Mouse (Mus musculus) layer of hippocampus, adult 8-10 months (tissue): ENCODE measurements around the gene Chml. TPM values are rescaled to one million over a fixed set of nuclear protein-coding genes. Genes with fewer than 3 reads are reported as not detected.

Source experiments
- DNase-seq, 2 experiments: peaks; one replicate each; pipeline ENCODE4 v3.0.0; 2022; ENCODE audit warnings: low spot score in 2 of 2
- total RNA-seq, 4 experiments: library from RNA; stranded (reverse); gene quantifications; 2 replicates each; pipeline ENCODE4 v1.2.4; 2022

Chml gene
- total RNA-seq = 1 to 10 TPM; 4.2 to 5.8 (median 5.5) TPM

DNA sequence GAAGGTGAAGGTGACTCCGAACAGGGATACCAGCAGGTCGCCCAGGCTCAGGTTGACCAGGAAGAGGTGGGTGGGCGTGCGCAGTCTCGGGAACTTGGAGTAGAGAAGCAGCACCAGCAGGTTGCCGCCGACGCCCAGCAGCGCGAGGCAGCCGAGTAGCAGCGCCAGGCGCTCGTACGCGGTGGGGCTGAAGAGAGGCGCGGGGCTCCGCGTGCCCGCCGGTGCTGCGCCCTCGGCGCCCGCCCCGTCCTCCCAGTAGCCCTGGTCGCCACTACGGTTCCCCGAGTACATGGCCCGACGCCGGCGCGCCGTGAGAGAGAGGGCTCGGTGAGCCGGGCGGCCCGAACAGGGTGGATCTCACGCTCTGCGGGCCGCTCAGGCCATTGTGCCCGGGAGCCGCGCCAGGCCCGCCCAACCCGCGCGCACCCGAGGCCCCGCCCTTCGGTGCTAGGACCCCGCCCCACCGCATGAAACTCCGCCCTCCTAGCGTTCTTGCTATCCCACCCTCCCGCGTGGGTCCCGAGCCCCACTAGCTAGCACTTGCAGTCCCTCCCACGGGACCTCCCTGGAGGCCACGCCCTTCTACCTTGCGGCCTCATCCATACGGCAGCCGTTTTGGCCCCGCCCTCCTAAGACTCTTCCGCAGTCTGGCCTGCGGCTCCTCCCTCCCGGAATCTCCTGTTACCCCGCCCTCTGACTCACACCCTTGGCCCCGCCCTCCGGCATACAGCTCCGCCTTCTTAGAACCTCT lies at the start of gene Chml, which contains the start of gene Opn3:
Gene Chml (minus strand): TSS at position 656 of the 751 bp plus-strand sequence.
Gene Opn3 (minus strand): TSS at position 531 of the 751 bp plus-strand sequence.
- peak; percentile 95 to 96 for DNase-seq

DNA sequence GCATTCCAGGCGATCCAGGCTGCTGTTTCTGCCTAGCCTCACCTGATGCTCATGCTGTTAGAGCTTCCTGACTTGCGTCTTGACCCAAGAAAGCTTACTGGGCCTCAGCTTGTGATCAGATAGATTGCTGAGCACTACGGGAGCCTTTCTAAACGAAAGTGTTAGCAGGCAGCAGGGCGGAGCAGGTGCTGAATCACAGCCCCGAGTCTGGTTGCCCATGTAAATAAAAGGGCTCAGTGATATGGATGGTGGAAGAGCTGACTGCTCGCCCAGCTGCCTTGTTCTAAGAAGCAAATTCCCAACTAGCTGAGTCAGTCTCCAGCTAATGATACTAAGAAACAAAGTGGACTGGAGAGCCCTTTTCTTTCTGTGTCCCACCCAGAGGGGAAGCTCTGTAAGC lies 33.1 kb upstream of the Chml start:
- no peak for DNase-seq

DNA sequence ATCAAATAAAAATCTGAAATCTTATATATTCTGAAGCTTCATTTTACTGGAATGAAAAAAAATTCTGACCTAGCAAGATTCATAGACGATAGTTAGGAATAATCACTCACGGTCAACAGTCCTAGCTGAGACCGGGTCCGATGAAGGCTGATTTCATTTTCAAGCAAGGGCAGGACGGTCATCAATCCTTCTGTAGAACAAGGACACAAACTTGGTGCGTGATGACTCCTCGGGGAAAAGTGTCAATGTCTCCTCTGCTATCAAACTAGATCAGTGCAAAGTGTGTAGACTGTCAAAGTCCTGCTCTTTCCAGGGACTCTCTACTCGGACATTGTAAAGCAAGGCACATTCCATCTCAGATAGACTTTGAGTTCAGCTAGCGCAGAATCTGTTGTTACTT lies 24.1 kb upstream of the Chml start:
- DNase-seq = no peak

DNA sequence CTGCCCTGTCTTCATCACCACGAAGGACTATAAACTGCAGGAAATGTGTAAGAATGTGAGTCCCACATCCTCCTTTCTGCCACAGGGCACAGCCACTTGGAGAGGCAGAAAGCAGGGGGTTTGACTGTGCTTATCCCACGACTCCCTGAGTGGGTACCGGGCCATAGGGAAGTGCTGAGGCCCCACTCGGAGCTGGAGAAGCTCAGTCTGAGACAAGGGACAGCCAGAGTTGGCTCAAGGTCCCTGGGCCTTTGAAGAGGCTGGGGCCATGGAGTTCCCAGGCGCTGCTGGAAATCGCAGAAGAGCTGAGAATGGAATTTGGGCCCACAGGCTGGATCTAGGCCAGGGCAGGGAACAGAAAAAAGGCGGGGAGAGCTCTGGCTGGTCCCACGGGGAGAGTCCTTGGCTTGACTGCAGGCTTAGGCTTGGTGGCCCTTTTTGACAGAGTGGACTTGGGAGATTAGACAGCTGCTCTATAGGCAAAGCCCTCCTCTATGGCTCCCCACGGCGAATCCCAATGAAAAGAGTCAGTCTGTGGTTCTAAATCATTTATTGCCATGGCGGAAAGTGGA lies 19.7 kb upstream of the Chml start:
- DNase-seq = no peak

DNA sequence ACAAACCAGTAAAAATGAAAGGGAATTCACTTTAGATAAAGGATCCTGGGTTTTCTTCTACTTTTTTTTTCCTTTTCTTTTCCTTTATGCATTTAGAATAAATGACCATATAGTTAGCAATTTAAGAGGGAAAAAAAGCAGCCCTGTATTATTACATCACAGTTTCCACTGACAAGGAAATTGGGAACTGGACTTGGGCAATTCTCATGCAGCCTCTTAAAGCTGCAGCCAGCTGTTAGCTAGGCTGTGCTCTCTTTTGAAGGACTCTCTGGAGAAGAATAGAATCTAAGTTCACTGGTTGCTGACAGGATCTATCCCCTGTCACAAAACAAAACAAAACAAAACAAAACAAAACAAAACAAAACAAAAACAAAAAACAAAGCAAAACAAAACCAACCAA lies 15.3 kb upstream of the Chml start:
- no peak for DNase-seq

DNA sequence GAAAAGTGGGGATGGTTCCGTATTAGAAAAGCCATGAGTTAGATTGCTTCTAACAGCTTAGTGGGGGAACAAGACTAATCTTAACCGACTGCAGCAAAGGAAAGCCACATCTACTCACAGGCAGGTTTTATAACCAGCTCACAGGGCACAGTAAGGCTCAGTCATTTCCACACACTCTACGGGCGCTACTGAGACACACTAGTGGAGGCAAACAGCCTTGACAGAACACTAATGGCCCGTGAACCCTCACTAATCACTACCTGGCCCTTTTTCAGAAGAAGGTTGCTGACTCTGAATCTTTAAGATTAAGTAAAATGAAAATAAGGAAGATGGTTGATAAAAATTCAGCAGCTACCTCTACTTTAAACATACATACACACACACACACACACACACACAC lies 14.9 kb upstream of the Chml start:
- no peak for DNase-seq

DNA sequence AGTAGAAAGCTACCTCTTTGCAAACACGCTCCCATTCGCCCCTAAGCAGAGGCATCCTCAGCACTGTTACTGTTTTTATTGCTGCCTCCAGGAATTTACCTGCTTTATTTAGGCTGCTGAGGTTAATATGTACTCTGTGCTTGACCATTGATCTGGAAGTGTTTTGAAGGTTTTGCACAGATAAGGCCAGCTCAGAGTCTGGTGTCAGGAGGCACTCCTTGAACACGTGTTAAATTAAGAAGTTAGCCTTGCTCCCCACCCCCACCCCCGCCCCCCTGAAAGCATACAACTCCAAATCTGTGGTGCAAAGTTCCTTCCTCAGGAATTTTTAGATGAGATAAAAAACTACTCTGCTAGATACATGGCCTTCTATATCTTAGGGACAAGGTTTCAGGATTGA lies 8.4 kb upstream of the Chml start:
- DNase-seq = no peak

DNA sequence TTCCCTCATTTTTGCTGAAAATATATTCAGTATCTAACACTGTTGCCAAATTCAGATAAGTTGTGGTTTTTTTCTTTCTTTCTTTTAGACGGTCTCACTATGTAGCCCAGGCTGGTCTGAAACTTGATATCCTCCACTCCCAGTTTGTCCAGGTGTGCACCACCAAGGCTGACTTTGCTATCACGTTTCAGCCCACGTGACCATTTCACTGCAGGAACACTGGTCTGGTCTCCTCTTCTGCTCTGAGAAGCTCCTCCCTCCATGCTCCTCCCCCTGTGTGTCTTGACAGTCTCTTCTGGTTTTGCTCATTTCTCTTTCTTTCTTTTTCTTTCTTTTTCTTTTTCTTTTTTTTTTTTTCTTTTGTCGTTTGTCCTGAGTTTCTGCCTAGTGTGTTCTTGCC lies 7.1 kb upstream of the Chml start:
- DNase-seq = no peak

DNA sequence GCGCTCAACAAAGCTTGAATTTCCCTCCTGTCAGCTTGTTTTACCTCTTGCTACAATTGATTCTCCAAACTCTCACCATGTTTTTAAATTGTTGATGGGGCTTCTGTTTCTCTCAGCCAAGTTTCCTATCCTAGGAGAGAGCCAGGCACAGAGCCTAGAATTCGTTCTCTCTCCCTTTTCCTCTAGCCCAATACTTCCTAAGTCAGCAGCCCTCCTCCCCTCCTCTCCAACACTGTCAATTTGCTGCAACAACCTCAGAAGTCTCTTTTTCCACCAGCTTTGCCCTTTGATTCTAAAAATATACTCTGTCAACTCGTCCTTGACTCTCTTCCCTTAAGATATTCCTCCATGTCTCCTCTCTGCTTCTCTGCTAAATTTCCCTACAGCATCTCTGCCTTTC lies 6.7 kb upstream of the Chml start:
- no peak for DNase-seq

DNA sequence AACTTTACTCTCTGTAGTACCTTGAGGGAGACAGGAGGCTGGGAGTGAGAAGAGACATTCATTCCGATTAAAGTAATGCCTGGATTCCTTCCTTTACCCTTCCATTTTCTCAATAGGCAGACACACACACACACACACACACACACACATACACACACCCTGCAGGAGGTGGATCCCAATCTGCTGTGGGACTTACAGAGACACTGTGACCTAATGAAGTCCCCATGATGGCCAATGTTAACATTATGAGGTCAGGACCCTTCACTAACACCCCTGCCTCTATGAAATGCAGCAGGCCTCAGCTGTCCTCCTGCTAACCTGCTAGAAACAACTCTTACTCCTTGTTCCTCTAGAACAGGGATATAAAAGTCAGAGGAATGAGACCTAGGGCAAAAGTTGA lies 5.6 kb upstream of the Chml start, which contains the start of gene Wdr64:
Gene Wdr64 (plus strand): TSS at position 301 of the 400 bp plus-strand sequence.
- DNase-seq = no peak

DNA sequence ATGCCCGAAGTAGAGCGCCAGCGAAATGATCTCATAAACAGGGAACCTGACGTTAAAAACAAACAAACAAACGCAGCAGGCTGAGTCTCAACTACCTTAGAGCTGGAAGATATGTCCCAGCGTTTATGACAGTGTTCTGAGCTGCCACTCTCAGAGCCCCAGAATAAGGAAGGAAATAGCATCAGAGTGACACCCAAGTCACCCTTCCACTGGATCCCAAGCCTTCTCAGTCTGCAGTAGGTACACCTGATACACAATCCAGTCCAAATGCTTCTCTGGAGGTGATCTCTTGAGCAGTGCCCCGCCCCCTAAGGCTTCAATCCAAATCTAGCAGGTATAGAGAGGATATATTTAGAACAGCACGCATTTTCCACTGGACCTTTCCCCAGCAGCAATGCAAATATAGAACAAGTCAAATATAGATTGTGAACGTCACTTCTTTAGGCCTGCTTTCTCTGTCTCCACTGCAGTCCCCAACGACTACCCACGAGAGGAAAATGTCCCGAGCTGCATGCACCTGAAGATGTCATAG lies 794 bp upstream of the Chml start:
- DNase-seq = no peak

DNA sequence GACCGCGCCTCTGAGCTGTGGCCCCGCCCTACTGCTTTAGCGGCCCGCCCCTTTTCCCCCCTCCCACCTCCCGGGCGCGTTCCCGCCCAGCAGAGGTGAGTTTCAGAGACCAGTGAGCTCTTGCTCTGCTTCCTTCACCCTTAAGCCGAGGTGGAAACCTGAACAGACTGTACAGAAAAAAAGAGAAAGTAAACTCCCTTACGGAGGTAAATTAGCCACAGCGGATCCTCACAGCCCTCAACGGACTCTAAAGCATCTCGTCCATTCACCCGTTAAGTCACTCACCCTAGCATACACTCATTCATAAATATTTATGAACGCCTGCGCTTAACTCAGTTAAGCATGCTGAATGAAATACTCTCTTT lies 278 bp upstream of the Chml start:
- DNase-seq = no peak

DNA sequence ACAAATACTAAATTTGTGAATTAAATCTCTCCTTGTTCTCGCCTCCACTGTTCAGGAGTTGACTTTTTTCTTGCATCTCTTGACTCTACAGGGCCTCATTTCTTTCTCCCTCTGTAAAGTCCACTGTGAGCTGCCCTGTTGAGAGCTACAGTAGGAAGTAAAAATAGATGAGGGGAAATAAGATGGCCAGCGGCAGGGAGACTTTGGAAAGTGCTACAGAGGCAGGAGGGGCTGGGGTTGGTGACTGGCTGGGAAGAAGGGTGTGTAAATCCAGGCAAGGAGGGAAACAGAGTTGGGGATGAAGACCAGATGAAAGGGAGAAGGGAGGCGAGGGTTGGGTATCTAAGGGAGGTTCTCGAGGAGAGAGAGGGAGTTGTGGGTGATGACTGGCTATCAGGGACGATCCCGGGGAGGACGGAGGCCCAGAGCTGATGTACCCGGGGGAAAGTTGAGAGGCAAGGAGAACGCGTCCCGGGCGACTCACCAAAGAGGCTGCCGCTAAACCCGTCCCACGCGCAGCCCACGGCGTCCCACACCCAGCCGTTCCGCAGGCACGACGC lies 935 bp downstream of the Chml start:
- no peak for DNase-seq

DNA sequence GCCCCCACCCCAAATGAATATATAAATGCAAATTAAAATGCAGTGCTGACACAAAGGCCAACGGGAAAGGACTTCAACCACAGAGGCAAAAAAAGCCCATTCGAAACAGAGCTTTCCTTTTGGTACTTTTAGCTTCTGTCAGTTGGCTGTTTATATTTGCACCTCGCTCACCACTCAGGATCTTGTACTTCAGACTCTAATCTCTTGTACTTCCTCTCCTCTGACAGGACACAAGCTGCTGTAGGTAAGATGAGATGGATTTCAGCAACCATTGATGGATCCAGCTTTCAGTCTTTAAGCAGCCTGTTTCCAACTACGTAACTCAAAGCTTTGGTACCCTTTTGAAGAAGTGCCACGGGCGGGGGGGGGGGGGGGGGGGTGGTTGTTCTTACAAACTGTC lies 11.7 kb downstream of the Chml start:
- no peak for DNase-seq

DNA sequence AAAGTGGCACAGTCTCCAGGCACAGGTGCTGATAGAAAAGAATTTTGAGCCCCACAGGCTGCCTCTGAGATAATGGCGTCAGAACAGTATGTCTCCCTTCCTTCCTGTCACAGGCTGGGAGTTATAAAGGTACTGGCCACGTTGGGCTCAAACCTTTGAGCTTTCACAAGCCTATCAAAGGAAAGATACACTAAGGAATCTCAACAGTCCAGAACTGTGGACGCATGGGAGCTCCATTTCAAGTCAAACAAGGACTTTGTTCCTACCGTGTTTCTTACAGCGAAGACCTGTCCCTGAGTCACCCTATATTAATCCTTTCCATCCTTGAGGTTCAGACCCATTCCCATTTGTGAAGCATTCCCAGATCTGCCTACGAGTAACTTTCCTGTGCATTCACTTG lies 15.2 kb downstream of the Chml start:
- DNase-seq = no peak

DNA sequence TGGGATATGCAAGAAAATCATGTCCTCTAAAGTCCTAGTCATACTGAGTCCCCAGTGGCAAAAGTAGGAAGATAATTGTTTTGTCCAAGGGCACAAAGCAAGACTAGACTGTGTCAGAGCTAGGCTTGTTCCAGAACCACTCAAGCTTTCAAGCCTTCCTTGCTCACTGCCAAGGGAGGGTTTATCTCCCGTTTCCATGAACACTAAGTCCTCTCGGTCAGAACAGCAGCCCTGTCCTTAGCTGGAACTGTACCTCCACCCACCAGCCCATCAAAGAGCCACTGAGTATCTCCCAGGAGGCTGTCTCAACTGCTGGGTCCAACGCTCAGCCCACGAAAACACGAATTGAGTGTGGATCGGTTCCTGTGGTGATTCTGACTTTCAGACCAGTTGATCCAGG lies 17.6 kb downstream of the Chml start:
- no peak for DNase-seq

DNA sequence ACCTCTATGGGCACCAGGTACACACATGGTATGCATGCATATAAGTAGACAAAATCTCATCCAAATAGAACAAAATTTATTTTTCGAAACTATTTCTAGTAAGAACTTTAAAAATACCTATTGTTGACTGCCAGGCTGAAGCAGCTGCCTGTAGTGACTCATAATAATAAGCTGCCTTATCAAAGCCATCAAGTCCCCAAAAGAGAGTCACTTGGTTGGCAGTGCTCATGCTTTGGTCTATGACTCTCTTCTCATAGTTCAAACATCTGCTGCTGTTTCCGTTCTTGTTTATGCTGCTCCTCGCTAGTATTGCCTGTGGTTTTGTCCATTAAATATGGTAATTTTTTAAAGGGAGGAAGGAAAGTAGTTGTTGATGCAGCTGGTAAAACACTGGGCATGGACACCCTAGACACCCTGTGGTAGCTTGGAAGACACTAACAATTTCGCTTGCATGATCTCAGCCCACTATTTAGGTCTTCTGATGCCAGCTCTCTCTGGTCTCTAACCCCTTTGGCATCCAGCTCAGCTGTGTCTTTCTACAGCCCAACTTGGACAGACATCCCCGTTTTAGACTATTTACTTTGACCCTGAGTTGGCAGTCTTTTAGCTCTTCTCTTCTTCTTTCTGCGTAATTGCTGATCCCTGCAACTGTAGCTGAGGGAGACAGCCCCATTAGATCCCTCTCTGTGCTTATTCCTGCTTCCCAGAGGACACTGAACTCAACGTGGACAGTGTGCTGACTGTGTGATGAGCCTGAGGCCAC lies 19.0 kb downstream of the Chml start:
- DNase-seq = no peak

DNA sequence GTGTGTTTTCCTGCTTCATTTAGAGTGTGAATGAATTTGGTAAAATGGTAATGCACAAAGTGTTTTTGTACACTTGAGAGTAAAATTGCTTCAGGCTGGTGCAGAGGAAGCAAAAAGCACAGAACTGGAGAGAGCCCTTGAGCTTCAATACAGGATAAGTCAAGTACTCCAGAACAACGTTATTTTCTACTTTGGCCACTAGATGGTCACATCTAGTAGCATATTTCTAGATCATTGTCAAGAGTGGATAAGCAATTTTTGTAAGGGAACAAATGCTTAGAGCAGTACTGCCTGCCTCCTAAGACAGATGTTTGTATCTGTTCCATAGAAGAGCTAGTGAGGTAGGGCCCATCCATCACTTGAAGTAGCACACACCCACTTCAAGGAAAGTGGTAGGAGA lies 21.1 kb downstream of the Chml start:
- no peak for DNase-seq

DNA sequence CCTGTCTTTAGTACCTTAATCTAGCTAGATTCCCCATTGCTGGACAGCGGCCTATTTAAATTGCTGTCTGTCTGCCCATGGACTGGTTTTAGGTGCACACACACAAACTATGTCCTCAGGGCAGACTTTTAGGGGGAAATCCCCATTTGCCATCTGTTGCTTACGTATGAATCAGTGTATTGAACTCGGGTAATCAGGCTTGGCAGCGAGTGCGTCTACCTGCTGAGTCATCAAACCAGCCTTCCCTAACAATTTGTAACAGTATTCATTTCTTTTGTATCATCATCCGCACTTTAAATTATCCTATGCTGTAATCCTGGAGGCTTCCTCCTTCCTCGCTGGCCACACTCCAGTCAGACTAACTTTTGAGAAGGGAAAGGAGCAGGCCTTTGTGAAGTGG lies 22.7 kb downstream of the Chml start:
- no peak for DNase-seq

DNA sequence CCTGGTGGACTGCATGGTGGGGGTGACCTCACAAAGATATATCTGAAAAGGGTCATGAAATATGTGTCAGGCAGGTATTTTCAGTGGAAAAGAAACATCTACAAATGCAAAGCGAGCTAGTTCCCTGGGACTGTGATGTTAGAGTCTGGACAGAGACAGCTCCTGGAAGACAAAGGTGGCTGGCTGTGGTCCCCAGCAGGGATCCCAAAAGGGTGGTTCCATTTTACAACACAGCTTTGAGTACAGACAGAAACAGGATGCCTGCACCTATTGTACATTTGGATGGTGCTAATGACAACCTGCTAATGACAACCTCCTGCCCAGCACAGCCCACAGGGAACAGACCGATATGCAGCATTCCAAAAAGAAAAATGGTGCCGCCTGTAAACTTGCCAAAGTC lies 23.2 kb downstream of the Chml start:
- DNase-seq = no peak

DNA sequence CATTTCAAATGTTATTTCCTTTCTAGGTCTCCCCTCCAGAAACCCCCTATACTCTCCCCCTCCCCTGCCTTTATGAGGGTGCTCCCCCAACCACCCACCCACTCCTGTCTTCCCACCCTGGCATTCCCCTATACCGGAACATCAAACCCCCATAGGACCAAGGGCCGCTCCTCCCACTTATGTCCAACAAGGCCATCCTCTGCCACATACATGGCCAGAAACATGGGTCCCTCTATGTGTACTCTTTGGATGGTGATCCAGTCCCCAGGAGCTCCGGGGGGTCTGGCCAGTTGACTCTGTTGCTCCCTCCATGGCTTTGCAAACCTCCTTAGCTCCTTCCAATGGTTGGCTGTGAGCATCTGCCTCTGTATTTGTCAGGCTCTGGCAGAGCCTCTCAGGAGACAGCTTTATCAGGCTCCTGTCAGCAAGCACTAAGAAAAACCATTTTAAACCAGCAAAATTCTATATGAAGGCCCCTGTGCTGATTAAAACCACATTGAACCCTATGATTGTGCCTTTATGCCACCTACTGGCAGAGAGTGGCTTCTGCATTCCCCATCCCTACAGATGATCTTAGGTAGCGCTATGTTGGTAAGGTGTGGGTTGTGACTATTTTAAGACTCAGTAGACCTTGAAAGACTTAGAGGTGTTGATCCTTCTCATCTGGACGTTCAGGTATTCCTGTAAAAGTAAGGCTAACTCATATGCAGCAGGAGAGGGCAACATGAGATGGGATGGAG lies 23.9 kb downstream of the Chml start:
- peak in 1 of 2 experiments; percentile 18 for DNase-seq
